In genomic region chr11:113451301-113451700, GRCm38 (mm10) we compare ENCODE assay signal across 13 mouse cellular contexts.
DNase-seq lines count a peak whose midpoint lies in the region; ATAC-seq lines count a peak whose summit lies in the region.
"Had no signal": no experiment of that assay in that cellular context is flagged by ENCODE, and none has a peak within 500 bp of the region (broad histone marks: within the 10 kb centered on the region; RNA-seq: fewer than 3 reads in every experiment).

No protein-coding gene starts in this region.

- no peak for ATAC-seq in megakaryocyte progenitor cell, adult 5-6 weeks (replicated peaks; ENCODE audit: poor library complexity)
- ATAC-seq: intestine, embryonic 15.5 days had no signal

- peak; percentile 29 to 56 for DNase-seq in adrenal gland, adult (ENCODE audit: inconsistent age in 2 of 2, low spot score in 1 of 2)
- DNase-seq in adrenal gland, adult 8-10 months, result no peak
- DNase-seq in layer of hippocampus, adult 18-20 months (ENCODE audit: low spot score in 2 of 2), result peak; percentile 42 to 55
- DNase-seq in layer of hippocampus, postnatal 10 days (ENCODE audit: low spot score in 2 of 2), result no peak
- peak; percentile 46 to 49 for DNase-seq in right cerebral cortex, adult 2 months (ENCODE audit: low spot score in 2 of 2)
- DNase-seq in right cerebral cortex, postnatal 36 days (ENCODE audit: low spot score in 2 of 2), result no peak
- no peak for DNase-seq in cerebellum, postnatal 25 days
- DNase-seq: adrenal gland, postnatal 10 days; cerebellum, adult 9-11 months; embryo, embryonic 11 days; lung, postnatal 14 days had no signal

Comparison
In these comparisons a context has a peak if more than half of its experiments do, and no peak if none do; other contexts are left out.
1. DNase-seq: peak in adrenal gland, adult (2 of 2), layer of hippocampus, adult 18-20 months (2 of 2) and right cerebral cortex, adult 2 months (2 of 2); none in adrenal gland, adult 8-10 months (single experiment), layer of hippocampus, postnatal 10 days (0 of 2), right cerebral cortex, postnatal 36 days (0 of 2) and cerebellum, postnatal 25 days (0 of 2).